Mouse (Mus musculus): ENCODE data around the gene Nrl. TPM values are rescaled to one million over a fixed set of nuclear protein-coding genes. Genes with fewer than 3 reads are reported as not detected.

Gene Nrl
- total and polyA plus RNA-seq, 2 experiments, result not detected

GRCm38 (mm10) chr14:55544334-55544733 lies 19.6 kb upstream of the Nrl start:
- no peak for DNase-seq (ENCODE audit: extremely low read depth, low read depth, low spot score)

GRCm38 (mm10) chr14:55542268-55542667 lies 17.5 kb upstream of the Nrl start:
- Histone ChIP-seq H3K4me3 (ENCODE audit: insufficient read depth, low read depth, low read length) (no peak overlapping the region), H3K27me3 (ENCODE audit: control insufficient read depth, insufficient read depth, low read length) (no peaks in the 10 kb centered on the region), H3K9ac (ENCODE audit: low read depth, low read length) (no peak overlapping the region), H3K36me3 (ENCODE audit: control insufficient read depth, insufficient read depth, low read length) (no peaks in the 10 kb centered on the region), H3K27ac (replicated peaks; ENCODE audit: insufficient read depth, low read depth, low read length) (no peak overlapping the region), H3K4me1 (ENCODE audit: control insufficient read depth, insufficient read depth, low read length) (no peaks in the 10 kb centered on the region), H3K79me2 (ENCODE audit: control insufficient read depth, insufficient read depth, low read length) (no peaks in the 10 kb centered on the region)
- TF ChIP-seq POLR2A (IDR thresholded peaks at IDR 0.05; ENCODE audit: extremely low read depth, insufficient read depth, low read length), result no peak
- TF ChIP-seq CTCF (IDR thresholded peaks at IDR 0.05; ENCODE audit: low read depth, low read length), result no peak
- 97% methylated on average over 12 of the region's 12 CpGs for WGBS
- no peak for DNase-seq (ENCODE audit: extremely low read depth, low read depth, low spot score)

More at GRCm38 (mm10) chr14:55544334-55544733, 19.6 kb upstream of the Nrl start:
- WGBS, result 89% methylated on average over 9 of the region's 9 CpGs
- Histone ChIP-seq H3K79me2 (ENCODE audit: control insufficient read depth, insufficient read depth, low read length) (no peaks in the 10 kb centered on the region), H3K4me1 (ENCODE audit: control insufficient read depth, insufficient read depth, low read length) (no peaks in the 10 kb centered on the region), H3K4me3 (ENCODE audit: insufficient read depth, low read depth, low read length) (no peak overlapping the region), H3K9ac (ENCODE audit: low read depth, low read length) (no peak overlapping the region), H3K27ac (replicated peaks; ENCODE audit: insufficient read depth, low read depth, low read length) (no peak overlapping the region), H3K36me3 (ENCODE audit: control insufficient read depth, insufficient read depth, low read length) (no peaks in the 10 kb centered on the region), H3K27me3 (ENCODE audit: control insufficient read depth, insufficient read depth, low read length) (no peaks in the 10 kb centered on the region)
- no peak for TF ChIP-seq POLR2A (IDR thresholded peaks at IDR 0.05; ENCODE audit: extremely low read depth, insufficient read depth, low read length)
- TF ChIP-seq CTCF (IDR thresholded peaks at IDR 0.05; ENCODE audit: low read depth, low read length), result no peak

DNA sequence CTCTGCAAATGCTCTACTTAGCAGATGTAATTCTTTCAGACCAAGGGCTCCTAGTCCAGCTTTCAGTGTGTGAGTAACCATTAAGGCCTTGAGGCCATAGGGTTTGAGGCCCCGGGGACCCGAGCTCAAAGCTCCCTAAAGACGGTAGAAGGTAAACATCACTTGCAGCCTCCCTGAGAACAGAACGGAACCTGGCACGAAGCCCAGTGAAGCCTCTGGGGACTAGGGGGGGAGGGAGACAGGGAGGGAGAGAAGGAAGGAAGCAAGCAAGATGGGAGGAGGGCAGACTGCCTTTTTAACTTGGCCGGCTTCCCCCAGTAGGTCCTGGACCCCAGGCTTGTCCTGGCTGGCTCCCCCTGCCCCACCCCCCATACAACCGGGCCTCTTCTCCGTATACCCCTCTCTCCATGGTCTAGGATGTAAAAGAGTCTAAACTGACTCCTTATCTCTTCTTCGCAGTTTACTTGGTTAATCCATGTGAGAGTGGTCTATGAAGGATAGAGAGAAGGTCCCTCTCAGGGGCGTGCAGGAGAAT lies 16.1 kb upstream of the Nrl start:
- Histone ChIP-seq H3K36me3 (ENCODE audit: control insufficient read depth, insufficient read depth, low read length) (no peaks in the 10 kb centered on the region), H3K27me3 (ENCODE audit: control insufficient read depth, insufficient read depth, low read length) (no peaks in the 10 kb centered on the region), H3K4me1 (ENCODE audit: control insufficient read depth, insufficient read depth, low read length) (no peaks in the 10 kb centered on the region), H3K9ac (ENCODE audit: low read depth, low read length) (peak overlapping the region; percentile 61), H3K4me3 (ENCODE audit: insufficient read depth, low read depth, low read length) (peak overlapping the region; percentile 74), H3K27ac (replicated peaks; ENCODE audit: insufficient read depth, low read depth, low read length) (no peak overlapping the region), H3K79me2 (ENCODE audit: control insufficient read depth, insufficient read depth, low read length) (no peaks in the 10 kb centered on the region)
- WGBS, result 33% methylated on average over 10 of the region's 10 CpGs
- DNase-seq (ENCODE audit: extremely low read depth, low read depth, low spot score), result no peak
- TF ChIP-seq POLR2A (IDR thresholded peaks at IDR 0.05; ENCODE audit: extremely low read depth, insufficient read depth, low read length) (no peak), CTCF (IDR thresholded peaks at IDR 0.05; ENCODE audit: low read depth, low read length) (no peak)

GRCm38 (mm10) chr14:55540067-55540786 lies 15.4 kb upstream of the Nrl start, which contains the start of gene Pck2:
TSS of gene Pck2 (plus strand) at chr14:55540266.
- no peaks in the 10 kb centered on the region for H3K27me3 ChIP-seq (ENCODE audit: control insufficient read depth, insufficient read depth, low read length)
- H3K4me1 ChIP-seq (ENCODE audit: control insufficient read depth, insufficient read depth, low read length), result no peaks in the 10 kb centered on the region
- H3K79me2 ChIP-seq (ENCODE audit: control insufficient read depth, insufficient read depth, low read length), result no peaks in the 10 kb centered on the region
- H3K27ac ChIP-seq (replicated peaks; ENCODE audit: insufficient read depth, low read depth, low read length), result no peak within 1 kb of the TSS
- DNase-seq (ENCODE audit: extremely low read depth, low read depth, low spot score), result peak; percentile 74
- no peak for TF ChIP-seq CTCF (IDR thresholded peaks at IDR 0.05; ENCODE audit: low read depth, low read length)
- TF ChIP-seq POLR2A (IDR thresholded peaks at IDR 0.05; ENCODE audit: extremely low read depth, insufficient read depth, low read length), result 0 out of 2 replicates have a peak, but pooled peaks have one; percentile 21
- H3K9ac ChIP-seq (ENCODE audit: low read depth, low read length), result peak within 1 kb of the TSS; percentile 61
- H3K4me3 ChIP-seq (ENCODE audit: insufficient read depth, low read depth, low read length), result peak within 1 kb of the TSS; percentile 74
- 1% methylated on average over 32 of the region's 32 CpGs for WGBS
- H3K36me3 ChIP-seq (ENCODE audit: control insufficient read depth, insufficient read depth, low read length), result no peaks in the 10 kb centered on the region

DNA sequence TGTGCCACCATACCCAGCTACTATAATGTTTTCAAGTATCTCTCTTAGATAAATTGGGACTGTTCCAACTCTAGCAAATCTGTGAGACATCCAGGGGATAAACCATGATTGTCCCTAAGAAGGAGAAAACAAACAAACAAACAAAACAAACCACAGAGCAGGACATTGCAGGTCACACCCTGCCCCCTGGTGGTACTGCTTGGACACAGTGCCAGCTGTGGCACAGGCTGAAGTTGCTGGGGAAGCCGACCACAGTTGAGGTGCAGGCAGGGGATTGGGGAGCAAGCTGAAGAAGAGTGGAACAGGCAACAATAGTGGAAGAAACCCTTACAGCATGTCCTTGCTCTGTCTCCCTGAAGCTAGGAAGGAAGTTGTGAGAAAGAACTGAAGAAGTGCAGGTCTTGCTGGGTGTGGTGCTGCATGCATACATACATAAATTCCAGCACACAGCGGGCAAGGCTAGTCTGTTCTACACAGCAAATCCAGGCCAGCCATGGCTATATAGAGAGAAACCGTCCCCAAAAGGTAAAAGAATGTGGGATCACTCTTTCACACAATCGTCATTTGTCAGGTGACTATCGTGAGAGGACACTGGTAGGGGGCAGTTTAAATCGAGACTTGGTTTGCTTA lies 11.4 kb upstream of the Nrl start:
- DNase-seq (ENCODE audit: extremely low read depth, low read depth, low spot score), result no peak
- Histone ChIP-seq H3K4me1 (ENCODE audit: control insufficient read depth, insufficient read depth, low read length) (no peaks in the 10 kb centered on the region), H3K27ac (replicated peaks; ENCODE audit: insufficient read depth, low read depth, low read length) (no peak overlapping the region), H3K9ac (ENCODE audit: low read depth, low read length) (no peak overlapping the region), H3K27me3 (ENCODE audit: control insufficient read depth, insufficient read depth, low read length) (no peaks in the 10 kb centered on the region), H3K4me3 (ENCODE audit: insufficient read depth, low read depth, low read length) (no peak overlapping the region), H3K79me2 (ENCODE audit: control insufficient read depth, insufficient read depth, low read length) (no peaks in the 10 kb centered on the region), H3K36me3 (ENCODE audit: control insufficient read depth, insufficient read depth, low read length) (no peaks in the 10 kb centered on the region)
- TF ChIP-seq CTCF (IDR thresholded peaks at IDR 0.05; ENCODE audit: low read depth, low read length), result peak; percentile 83
- TF ChIP-seq POLR2A (IDR thresholded peaks at IDR 0.05; ENCODE audit: extremely low read depth, insufficient read depth, low read length), result no peak
- WGBS, result 64% methylated on average over 6 of the region's 6 CpGs

Data from liver, adult 2 months (tissue).